Mouse (Mus musculus) gastrocnemius, postnatal 10 days (tissue): Measurements from ENCODE around the gene Parg. TPM values are rescaled to one million over a fixed set of nuclear protein-coding genes. Genes with fewer than 3 reads are reported as not detected.
"Not testable (repeated sequence)": the region's sequence is repeated elsewhere in the genome, so short reads cannot be mapped to it uniquely, and the experiment has no call there.

Source experiments
- DNase-seq: peaks from one replicate; pipeline ENCODE4 v3.0.0; 2021; ENCODE audit warnings: mixed read lengths
- total RNA-seq, 2 experiments: library from RNA; stranded (reverse); gene quantifications; 2 replicates each; pipeline ENCODE4 v1.2.3; 2021

The Parg gene
- total RNA-seq, 2 experiments from 2014 or later = 20.4 to 23.6 TPM

GRCm38 (mm10) chr14:32179393-32180195 lies 22.2 kb upstream of the Parg start:
- DNase-seq = no peak

- no peak for DNase-seq
These were observed 20.9 kb upstream of the Parg start for GRCm38 (mm10) chr14:32180861-32181260.

- no peak for DNase-seq
These were observed 17.9 kb upstream of the Parg start for GRCm38 (mm10) chr14:32183846-32184245.

- DNase-seq = no peak
These were observed 10.9 kb upstream of the Parg start for GRCm38 (mm10) chr14:32190627-32191391.

- no peak for DNase-seq
These were observed 9.8 kb upstream of the Parg start for GRCm38 (mm10) chr14:32191926-32192325.

- DNase-seq = peak; percentile 44
These were observed 9.3 kb upstream of the Parg start for GRCm38 (mm10) chr14:32192437-32192836.

GRCm38 (mm10) chr14:32193557-32193956 lies 8.2 kb upstream of the Parg start:
- DNase-seq = not testable (repeated sequence)

- peak; percentile 67 for DNase-seq
These were observed 395 bp upstream of the Parg start for GRCm38 (mm10) chr14:32201354-32201753.

- no peak for DNase-seq
These were observed 24.9 kb downstream of the Parg start for GRCm38 (mm10) chr14:32226601-32227000.

GRCm38 (mm10) chr14:32228996-32229395 lies 27.2 kb downstream of the Parg start:
- peak; percentile 67 for DNase-seq

- no peak for DNase-seq
These were observed 40.7 kb downstream of the Parg start for GRCm38 (mm10) chr14:32242401-32242800.

GRCm38 (mm10) chr14:32246019-32246418 lies 44.3 kb downstream of the Parg start:
- no peak for DNase-seq

GRCm38 (mm10) chr14:32249616-32250015 lies 47.9 kb downstream of the Parg start:
- DNase-seq = no peak

GRCm38 (mm10) chr14:32260830-32261229 lies 59.1 kb downstream of the Parg start:
- no peak for DNase-seq

- DNase-seq = no peak
These were observed 60.0 kb downstream of the Parg start for GRCm38 (mm10) chr14:32261741-32262140.

- DNase-seq = no peak
These were observed 67.2 kb downstream of the Parg start for GRCm38 (mm10) chr14:32268999-32269398.

GRCm38 (mm10) chr14:32269589-32269988 lies 67.8 kb downstream of the Parg start:
- no peak for DNase-seq

GRCm38 (mm10) chr14:32301622-32302021 lies 99.9 kb downstream of the Parg start:
- no peak for DNase-seq

GRCm38 (mm10) chr14:32302423-32302822 lies 100.7 kb downstream of the Parg start:
- DNase-seq = no peak

GRCm38 (mm10) chr14:32304921-32305320 lies 103.2 kb downstream of the Parg start:
- DNase-seq = no peak

GRCm38 (mm10) chr14:32309876-32310275 lies 108.1 kb downstream of the Parg start:
- DNase-seq = peak; percentile 47

- DNase-seq = no peak
These were observed 109.8 kb downstream of the Parg start for GRCm38 (mm10) chr14:32311381-32312035.

GRCm38 (mm10) chr14:32317822-32318221 lies 116.1 kb downstream of the Parg start:
- DNase-seq = no peak
